Mouse (Mus musculus) olfactory bulb, adult 2 months (tissue): ENCODE measurements around the gene Slc25a41.

Source experiments
- CTCF ChIP-seq: fragments of 200-500 bp; IDR thresholded peaks from 2 replicates; pipeline ENCODE4 v1.5.1; 2012; ENCODE audit warnings: low read depth, mild to moderate bottlenecking, low read length, moderate library complexity; ENCODE audit not compliant: insufficient read depth
- POLR2A ChIP-seq: fragments of 200-500 bp; IDR thresholded peaks from 2 replicates; pipeline ENCODE4 v1.6.1; 2012; ENCODE audit warnings: mild to moderate bottlenecking, low read depth, low read length, moderate library complexity; ENCODE audit not compliant: insufficient read depth

DNA sequence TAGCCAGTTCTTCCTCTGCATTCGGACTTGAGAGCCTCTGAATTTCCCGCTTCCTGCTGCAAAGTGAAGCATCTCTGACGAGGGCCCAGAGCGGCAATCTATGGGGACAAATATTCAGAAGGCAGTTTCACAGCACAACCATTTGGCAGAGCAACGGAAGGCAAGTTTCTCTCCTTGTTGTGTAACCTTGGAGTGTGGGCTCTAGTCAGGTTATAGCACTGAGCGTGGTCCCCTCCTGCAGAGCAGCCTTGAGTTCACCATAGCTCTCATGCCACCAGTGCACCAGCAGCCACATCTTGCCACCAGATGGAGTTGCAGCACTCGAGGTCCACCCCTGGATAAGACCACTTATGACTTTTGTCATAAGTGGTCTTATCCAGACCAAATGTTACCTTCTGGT lies 53.0 kb downstream of the Slc25a41 start:
- TF ChIP-seq POLR2A (no peak), CTCF (no peak)
